Mouse (Mus musculus): ENCODE measurements around the gene Vmn2r108.
"Not testable (repeated sequence)": the region's sequence is repeated elsewhere in the genome, so short reads cannot be mapped to it uniquely, and the experiment has no call there.

The Vmn2r108 gene

DNA sequence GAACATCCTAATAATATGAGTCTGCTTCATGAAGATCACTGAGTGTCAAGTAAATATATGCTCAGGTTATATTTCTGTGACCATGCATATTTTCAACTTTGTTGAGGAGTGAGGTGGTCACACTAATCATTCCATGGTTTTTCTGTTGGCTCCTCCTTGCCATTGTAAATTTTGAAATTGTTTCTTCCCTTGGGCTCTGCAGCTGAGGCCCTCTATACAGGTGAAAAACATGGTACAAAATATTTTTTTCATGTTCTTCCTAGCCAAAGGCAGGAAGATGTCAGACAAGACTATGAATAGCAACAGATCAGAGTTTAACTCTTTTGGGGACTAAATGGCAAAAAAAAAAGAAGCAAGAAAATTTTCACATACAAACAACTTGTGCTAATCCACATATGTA lies at the start of gene Vmn2r108:
TSS of gene Vmn2r108 (minus strand) at position 101 of the 400 bp plus-strand sequence.
- in situ Hi-C loops (cut with MboI; ENCODE audit: unreplicated experiment in 2 of 2): no loop called here

DNA sequence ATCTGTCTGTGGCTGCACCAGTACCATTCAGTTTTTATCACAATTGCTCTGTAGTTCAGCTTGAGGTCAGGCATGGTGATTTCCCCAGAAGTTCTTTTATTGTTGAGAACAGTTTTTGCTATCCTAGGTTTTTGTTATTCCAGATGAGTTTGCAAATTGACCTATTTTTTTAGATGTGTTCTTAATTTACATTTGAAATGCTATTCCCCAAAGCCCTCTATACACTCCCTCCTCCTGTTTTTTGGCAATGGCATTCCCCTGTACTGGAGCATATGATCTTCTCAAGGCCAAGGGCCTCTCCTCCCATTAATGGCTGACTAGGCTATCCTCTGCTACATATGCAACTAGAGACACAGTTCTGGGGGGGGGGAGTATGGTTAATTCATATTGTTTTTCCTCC lies 27.1 kb upstream of the Vmn2r108 start:
- in situ Hi-C loops (cut with MboI; ENCODE audit: unreplicated experiment in 2 of 2): not testable (repeated sequence)

DNA sequence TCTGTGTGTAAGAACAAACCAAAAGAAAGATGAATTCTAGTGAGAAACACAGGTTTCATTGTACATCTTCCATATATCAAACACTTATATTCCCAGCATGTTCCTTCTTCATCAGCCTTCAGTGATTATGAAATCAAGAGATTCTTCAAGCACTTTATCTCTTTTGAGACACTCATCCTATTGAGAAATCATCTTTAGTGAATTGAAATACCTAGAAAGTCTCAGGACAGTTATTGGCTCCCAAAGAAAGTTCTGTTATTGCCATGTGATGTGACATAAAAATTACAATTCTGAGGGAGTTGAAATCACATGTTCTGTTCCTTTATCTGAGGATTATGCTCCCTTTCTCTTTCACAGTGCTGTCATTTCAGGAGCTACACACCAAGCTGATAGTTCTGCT lies 16.7 kb upstream of the Vmn2r108 start, which contains the start of gene Vmn1r225:
TSS of gene Vmn1r225 (plus strand) at position 301 of the 400 bp plus-strand sequence.
- in situ Hi-C loops (cut with MboI; ENCODE audit: unreplicated experiment in 2 of 2): no loop called here

DNA sequence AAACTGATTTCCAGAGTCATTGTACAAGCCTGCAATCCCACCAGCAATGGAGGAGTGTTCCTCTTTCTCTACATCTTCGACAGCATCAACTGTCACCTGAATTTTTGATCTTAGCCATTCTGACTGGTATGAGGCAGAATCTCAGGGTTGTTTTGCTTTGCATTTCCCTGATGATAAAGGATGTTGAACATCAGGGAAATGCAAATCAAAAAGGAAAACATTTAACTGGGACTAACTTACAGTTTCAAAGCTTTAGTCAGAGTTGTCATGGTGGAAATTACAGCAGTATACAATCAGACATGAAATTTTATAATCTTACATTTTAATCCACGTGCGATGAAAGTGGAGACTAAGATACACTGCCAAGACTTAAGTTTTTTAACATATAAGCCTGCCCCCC lies 7.8 kb downstream of the Vmn2r108 start:
- in situ Hi-C loops (cut with MboI; ENCODE audit: unreplicated experiment in 2 of 2): no loop called here

DNA sequence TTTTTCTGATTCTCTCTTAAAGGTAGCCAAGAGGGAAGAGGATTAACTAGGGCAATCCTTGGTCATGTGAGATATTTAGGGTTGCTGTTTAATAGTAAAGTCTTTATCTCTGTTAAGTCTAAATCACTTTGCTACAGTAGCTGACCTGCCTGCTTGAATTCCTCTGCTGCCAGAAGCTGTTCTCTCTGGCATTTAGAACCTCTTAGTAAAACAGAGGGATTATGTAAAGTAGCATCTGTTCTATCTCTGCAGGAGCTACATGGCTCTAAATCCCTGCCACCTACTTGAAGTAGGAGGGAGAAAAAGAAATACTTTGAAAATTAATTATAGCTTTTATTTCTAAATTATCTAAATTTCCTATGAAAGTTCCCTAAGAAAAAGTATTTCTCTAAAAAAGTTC lies 41.9 kb downstream of the Vmn2r108 start:
- in situ Hi-C loops (cut with MboI; ENCODE audit: unreplicated experiment in 2 of 2): no loop called here

DNA sequence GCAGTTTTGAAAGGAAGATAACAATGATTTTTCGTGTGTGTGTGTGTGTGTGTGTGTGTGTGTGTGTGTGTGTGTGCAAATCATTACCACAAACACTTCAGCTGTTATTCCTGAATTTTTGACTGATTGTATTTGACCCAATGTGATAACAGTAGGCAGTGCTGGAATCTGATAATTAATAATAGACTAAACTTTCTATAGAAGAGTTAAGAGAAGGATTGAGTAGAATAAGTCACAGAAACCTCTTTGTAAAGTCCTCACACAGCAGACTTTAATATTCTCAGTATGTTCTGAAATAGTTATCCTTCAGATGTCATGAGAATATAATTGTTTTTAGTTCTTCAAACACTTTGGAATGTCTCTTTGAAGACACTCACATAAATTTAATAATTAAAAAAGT lies 67.3 kb downstream of the Vmn2r108 start, which contains the start of gene Vmn1r224:
TSS of gene Vmn1r224 (plus strand) at position 301 of the 400 bp plus-strand sequence.
- in situ Hi-C loops (cut with MboI; ENCODE audit: unreplicated experiment in 2 of 2): no loop called here

Measured in v-Abl transformed pro-B cells (cell line).